Mouse (Mus musculus): ENCODE data around the gene St3gal2.

- TF ChIP-seq TAL1 (IDR thresholded peaks at IDR 0.05; ENCODE audit: low read length) = no peak
- no peak for TF ChIP-seq GATA1 (IDR thresholded peaks at IDR 0.05; ENCODE audit: low read length)
Measured at GRCm38 (mm10) chr8:110940682-110941452, 21.1 kb downstream of the St3gal2 start.
